Comparison of ENCODE assay signal across 21 mouse cellular contexts in the genomic region with DNA sequence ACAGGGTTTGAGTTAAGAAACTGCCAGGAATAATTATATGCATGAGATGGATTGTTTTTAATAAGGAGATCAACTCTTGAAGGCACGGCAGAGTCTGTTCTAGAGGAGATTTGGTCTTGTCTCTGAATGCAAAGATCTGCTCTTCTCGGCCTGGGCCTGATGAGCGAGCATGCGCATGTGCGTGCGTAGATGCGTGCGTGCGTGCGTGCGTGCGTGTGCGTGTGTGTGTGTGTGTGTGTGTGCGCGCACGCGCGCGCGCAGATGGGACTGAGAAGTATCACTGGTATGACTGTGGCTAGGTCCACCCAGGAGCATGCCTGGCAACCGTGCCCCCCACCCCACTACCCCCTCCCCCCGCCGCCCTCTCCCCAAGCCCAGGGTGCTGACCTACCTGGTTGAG.
"Had no signal": no experiment of that assay in that cellular context is flagged by ENCODE, and none has a peak within 500 bp of the region (broad histone marks: within the 10 kb centered on the region; RNA-seq: fewer than 3 reads in every experiment).

No protein-coding gene starts in this region.

- H3K4me2 ChIP-seq: kidney, embryonic 15.5 days; limb, embryonic 12.5 days; limb, embryonic 15.5 days; liver, embryonic 11.5 days; lung, embryonic 15.5 days; midbrain, embryonic 13.5 days had no signal

- H3K9me3 ChIP-seq: kidney, embryonic 15.5 days; limb, embryonic 12.5 days; limb, embryonic 15.5 days; lung, embryonic 15.5 days; midbrain, embryonic 13.5 days had no signal

- H3K4me3 ChIP-seq: kidney, embryonic 15.5 days; limb, embryonic 12.5 days; limb, embryonic 15.5 days; lung, embryonic 15.5 days; midbrain, embryonic 13.5 days had no signal

- H3K27me3 ChIP-seq: kidney, embryonic 15.5 days; limb, embryonic 12.5 days; limb, embryonic 15.5 days; lung, embryonic 15.5 days; midbrain, embryonic 13.5 days had no signal

- H3K27ac ChIP-seq: kidney, embryonic 15.5 days; limb, embryonic 12.5 days; limb, embryonic 15.5 days; liver, embryonic 14.5 days; lung, embryonic 15.5 days; midbrain, embryonic 13.5 days; stomach, postnatal 0 days had no signal

- DNase-seq: kidney, postnatal 14 days; left cerebral cortex, postnatal 4 days; lung, adult 18-20 months; lung, postnatal 10 days; lung, postnatal 4 days; right cerebral cortex, adult 18-20 months; right cerebral cortex, postnatal 14 days; right cerebral cortex, postnatal 4 days; thymus, adult 2 months; thymus, postnatal 14 days; thymus, postnatal 4 days had no signal

- H3K9ac ChIP-seq: kidney, embryonic 15.5 days; limb, embryonic 12.5 days; limb, embryonic 15.5 days; liver, embryonic 14.5 days; lung, embryonic 15.5 days; midbrain, embryonic 13.5 days had no signal

- H3K4me1 ChIP-seq: limb, embryonic 12.5 days; midbrain, embryonic 13.5 days had no signal

- ATAC-seq: intestine, postnatal 0 days; midbrain, embryonic 13.5 days; midbrain, embryonic 16.5 days had no signal
